Mouse (Mus musculus): ENCODE measurements around the gene Rin2. TPM values are rescaled to one million over a fixed set of nuclear protein-coding genes. Genes with fewer than 3 reads are reported as not detected.
A peak's percentile ranks its signal among the peaks of the same experiment; 100 is the strongest.
"Not testable (repeated sequence)": the region's sequence is repeated elsewhere in the genome, so short reads cannot be mapped to it uniquely, and the experiment has no call there.

The Rin2 gene
- polyA plus RNA-seq, 1 experiment = 12.3 TPM

- H3K27ac ChIP-seq (ENCODE audit: insufficient read depth, low read length) = no peak overlapping the region
- 87% methylated on average over 3 of the region's 3 CpGs for WGBS
- no peak overlapping the region for H3K4me3 ChIP-seq (replicated peaks; ENCODE audit: insufficient read depth, low read depth, low read length)
- no peak for DNase-seq
- TF ChIP-seq POLR2A (IDR thresholded peaks at IDR 0.05; ENCODE audit: borderline replicate concordance, insufficient read depth, low read length) (no peak), CTCF (IDR thresholded peaks at IDR 0.05; ENCODE audit: borderline replicate concordance, insufficient read depth, low read depth, low read length) (no peak)
- no peaks in the 10 kb centered on the region for H3K4me1 ChIP-seq (ENCODE audit: control insufficient read depth, insufficient read depth, low read length)
- H3K27me3 ChIP-seq (ENCODE audit: control insufficient read depth, insufficient read depth, low read length) = no peaks in the 10 kb centered on the region
Measured at GRCm38 (mm10) chr2:145720157-145720556, 45.1 kb downstream of the Rin2 start.

GRCm38 (mm10) chr2:145720743-145721142 lies 45.7 kb downstream of the Rin2 start:
- H3K27ac ChIP-seq (ENCODE audit: insufficient read depth, low read length) = no peak overlapping the region
- no peaks in the 10 kb centered on the region for H3K27me3 ChIP-seq (ENCODE audit: control insufficient read depth, insufficient read depth, low read length)
- no peaks in the 10 kb centered on the region for H3K4me1 ChIP-seq (ENCODE audit: control insufficient read depth, insufficient read depth, low read length)
- TF ChIP-seq POLR2A (IDR thresholded peaks at IDR 0.05; ENCODE audit: borderline replicate concordance, insufficient read depth, low read length) (no peak), CTCF (IDR thresholded peaks at IDR 0.05; ENCODE audit: borderline replicate concordance, insufficient read depth, low read depth, low read length) (no peak)
- 88% methylated on average over 2 of the region's 2 CpGs for WGBS
- no peak overlapping the region for H3K4me3 ChIP-seq (replicated peaks; ENCODE audit: insufficient read depth, low read depth, low read length)
- DNase-seq = no peak

GRCm38 (mm10) chr2:145722304-145722703 lies 47.3 kb downstream of the Rin2 start:
- 83% methylated on average over 2 of the region's 2 CpGs for WGBS

GRCm38 (mm10) chr2:145724288-145724687 lies 49.3 kb downstream of the Rin2 start:
- TF ChIP-seq CTCF (IDR thresholded peaks at IDR 0.05; ENCODE audit: borderline replicate concordance, insufficient read depth, low read depth, low read length) (no peak), POLR2A (IDR thresholded peaks at IDR 0.05; ENCODE audit: borderline replicate concordance, insufficient read depth, low read length) (no peak)
- WGBS = 87% methylated on average over 1 of the region's 1 CpGs
- Histone ChIP-seq H3K27ac (ENCODE audit: insufficient read depth, low read length) (no peak overlapping the region), H3K4me3 (replicated peaks; ENCODE audit: insufficient read depth, low read depth, low read length) (no peak overlapping the region), H3K27me3 (ENCODE audit: control insufficient read depth, insufficient read depth, low read length) (no peaks in the 10 kb centered on the region), H3K4me1 (ENCODE audit: control insufficient read depth, insufficient read depth, low read length) (no peaks in the 10 kb centered on the region)
- no peak for DNase-seq

More at GRCm38 (mm10) chr2:145722304-145722703, 47.3 kb downstream of the Rin2 start:
- not testable (repeated sequence) for H3K27ac ChIP-seq (ENCODE audit: insufficient read depth, low read length); H3K4me3 ChIP-seq (replicated peaks; ENCODE audit: insufficient read depth, low read depth, low read length); H3K4me1 ChIP-seq (ENCODE audit: control insufficient read depth, insufficient read depth, low read length); H3K27me3 ChIP-seq (ENCODE audit: control insufficient read depth, insufficient read depth, low read length); DNase-seq

GRCm38 (mm10) chr2:145729414-145729813 lies 54.4 kb downstream of the Rin2 start:
- Histone ChIP-seq H3K27ac (ENCODE audit: insufficient read depth, low read length) (no peak overlapping the region), H3K4me3 (replicated peaks; ENCODE audit: insufficient read depth, low read depth, low read length) (no peak overlapping the region), H3K4me1 (ENCODE audit: control insufficient read depth, insufficient read depth, low read length) (no peaks in the 10 kb centered on the region), H3K27me3 (ENCODE audit: control insufficient read depth, insufficient read depth, low read length) (no peaks in the 10 kb centered on the region)
- WGBS = 81% methylated on average over 7 of the region's 7 CpGs
- no peak for DNase-seq
- TF ChIP-seq CTCF (IDR thresholded peaks at IDR 0.05; ENCODE audit: borderline replicate concordance, insufficient read depth, low read depth, low read length) = no peak
- no peak for TF ChIP-seq POLR2A (IDR thresholded peaks at IDR 0.05; ENCODE audit: borderline replicate concordance, insufficient read depth, low read length)

- H3K27me3 ChIP-seq (ENCODE audit: control insufficient read depth, insufficient read depth, low read length) = no peaks in the 10 kb centered on the region
- no peak overlapping the region for H3K27ac ChIP-seq (ENCODE audit: insufficient read depth, low read length)
- WGBS = 88% methylated on average over 9 of the region's 9 CpGs
- H3K4me1 ChIP-seq (ENCODE audit: control insufficient read depth, insufficient read depth, low read length) = 0 out of 2 replicates have a peak, but pooled peaks cover 4% of the 10 kb centered on the region
- DNase-seq = no peak
- TF ChIP-seq POLR2A (IDR thresholded peaks at IDR 0.05; ENCODE audit: borderline replicate concordance, insufficient read depth, low read length) = no peak
- TF ChIP-seq CTCF (IDR thresholded peaks at IDR 0.05; ENCODE audit: borderline replicate concordance, insufficient read depth, low read depth, low read length) = no peak
- H3K4me3 ChIP-seq (replicated peaks; ENCODE audit: insufficient read depth, low read depth, low read length) = no peak overlapping the region
Measured at GRCm38 (mm10) chr2:145730189-145730880, 55.3 kb downstream of the Rin2 start.

GRCm38 (mm10) chr2:145730905-145731304 lies 55.9 kb downstream of the Rin2 start:
- Histone ChIP-seq H3K4me3 (replicated peaks; ENCODE audit: insufficient read depth, low read depth, low read length) (no peak overlapping the region), H3K4me1 (ENCODE audit: control insufficient read depth, insufficient read depth, low read length) (0 out of 2 replicates have a peak, but pooled peaks cover 4% of the 10 kb centered on the region), H3K27me3 (ENCODE audit: control insufficient read depth, insufficient read depth, low read length) (no peaks in the 10 kb centered on the region), H3K27ac (ENCODE audit: insufficient read depth, low read length) (no peak overlapping the region)
- TF ChIP-seq POLR2A (IDR thresholded peaks at IDR 0.05; ENCODE audit: borderline replicate concordance, insufficient read depth, low read length) (no peak), CTCF (IDR thresholded peaks at IDR 0.05; ENCODE audit: borderline replicate concordance, insufficient read depth, low read depth, low read length) (no peak)
- no peak for DNase-seq
- WGBS = 84% methylated on average over 7 of the region's 7 CpGs

- Histone ChIP-seq H3K4me1 (ENCODE audit: control insufficient read depth, insufficient read depth, low read length) (0 out of 2 replicates have a peak, but pooled peaks cover 4% of the 10 kb centered on the region), H3K27ac (ENCODE audit: insufficient read depth, low read length) (no peak overlapping the region), H3K27me3 (ENCODE audit: control insufficient read depth, insufficient read depth, low read length) (no peaks in the 10 kb centered on the region), H3K4me3 (replicated peaks; ENCODE audit: insufficient read depth, low read depth, low read length) (no peak overlapping the region)
- no peak for TF ChIP-seq POLR2A (IDR thresholded peaks at IDR 0.05; ENCODE audit: borderline replicate concordance, insufficient read depth, low read length)
- TF ChIP-seq CTCF (IDR thresholded peaks at IDR 0.05; ENCODE audit: borderline replicate concordance, insufficient read depth, low read depth, low read length) = no peak
- WGBS = 17% methylated on average over 5 of the region's 5 CpGs
- DNase-seq = peak in 1 of 2 experiments; percentile 31
Measured at GRCm38 (mm10) chr2:145735079-145735478, 60.1 kb downstream of the Rin2 start.
